Mouse (Mus musculus): ENCODE measurements around the gene Asb13. TPM values are rescaled to one million over a fixed set of nuclear protein-coding genes. Genes with fewer than 3 reads are reported as not detected.

The Asb13 gene
- polyA plus RNA-seq, 1 experiment from 2014 or later, result 12.9 TPM

DNA sequence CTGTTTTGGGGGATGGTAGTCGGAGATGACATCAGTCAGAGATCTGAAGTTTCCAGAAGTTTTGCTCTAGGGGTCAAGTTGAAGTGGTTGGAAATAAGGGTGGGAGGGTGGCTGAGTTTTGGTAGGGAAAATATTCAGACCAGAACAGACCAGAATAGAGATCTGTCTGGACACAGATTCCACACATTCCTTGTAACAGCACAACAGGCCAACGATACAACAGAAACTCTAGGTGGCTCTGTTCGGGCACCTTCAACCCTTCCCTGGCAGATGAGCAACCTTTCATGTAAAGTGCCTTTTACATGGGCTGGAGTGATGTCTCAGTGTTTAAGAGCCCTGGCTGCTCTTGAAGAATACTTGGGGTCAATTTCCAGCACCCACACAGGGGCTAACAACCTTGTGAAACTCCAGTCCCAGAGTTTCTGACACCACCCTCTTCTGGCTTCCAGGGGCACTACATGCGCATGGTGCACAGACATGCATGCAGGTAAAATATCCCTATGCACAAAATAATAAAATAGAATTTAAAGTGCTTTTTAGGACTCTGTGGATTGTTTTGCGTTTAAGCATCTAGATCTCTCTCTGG is 33.5 kb downstream of the Asb13 start:
- H3K27me3 ChIP-seq, result no peaks in the 10 kb centered on the region
- no peak overlapping the region for H3K4me3 ChIP-seq (replicated peaks)
- peaks cover 22% of the 10 kb centered on the region for H3K4me1 ChIP-seq (replicated peaks)
- H3K9ac ChIP-seq (replicated peaks), result no peak overlapping the region
- H3K36me3 ChIP-seq, result no peaks in the 10 kb centered on the region
- no peak overlapping the region for H3K4me2 ChIP-seq
- H3K9me3 ChIP-seq, result no peaks in the 10 kb centered on the region; the same call in 1 of the 2 replicates
- H3K27ac ChIP-seq, result no peak overlapping the region
- no peak for ATAC-seq (ENCODE audit: insufficient number of reproducible peaks, insufficient read depth, low FRiP score, low TSS enrichment, low read depth)
- 86% methylated on average over 5 of the region's 5 CpGs for WGBS

DNA sequence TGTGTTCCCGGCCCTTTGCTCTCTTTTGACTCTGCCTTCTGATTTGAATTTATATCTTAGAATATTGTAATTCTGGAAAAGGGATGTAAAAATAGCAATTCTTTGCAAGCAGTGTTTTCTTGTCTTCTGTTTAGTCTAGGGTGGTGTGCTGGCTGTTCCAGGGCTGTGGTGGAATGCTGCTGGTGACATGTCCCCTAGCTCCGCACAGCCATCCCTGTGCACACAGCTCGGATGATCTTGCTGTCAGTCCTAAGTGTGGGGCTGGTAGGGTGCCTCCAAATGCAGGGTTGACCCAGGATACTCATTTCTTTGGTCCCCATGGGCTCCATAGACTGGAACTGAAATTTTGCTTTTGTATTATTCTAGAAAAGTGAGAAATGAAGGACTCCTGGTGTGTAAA is 34.2 kb downstream of the Asb13 start:
- Histone ChIP-seq H3K36me3 (no peaks in the 10 kb centered on the region), H3K4me2 (no peak overlapping the region), H3K9me3 (no peaks in the 10 kb centered on the region; the same call in 1 of the 2 replicates), H3K27ac (no peak overlapping the region), H3K4me3 (replicated peaks) (no peak overlapping the region), H3K27me3 (no peaks in the 10 kb centered on the region), H3K9ac (replicated peaks) (no peak overlapping the region), H3K4me1 (replicated peaks) (peaks cover 22% of the 10 kb centered on the region)
- no peak for ATAC-seq (ENCODE audit: insufficient number of reproducible peaks, insufficient read depth, low FRiP score, low TSS enrichment, low read depth)
- WGBS, result 95% methylated on average over 3 of the region's 3 CpGs

- Histone ChIP-seq H3K27me3 (no peaks in the 10 kb centered on the region), H3K4me1 (replicated peaks) (peaks cover 22% of the 10 kb centered on the region), H3K4me2 (no peak overlapping the region), H3K36me3 (no peaks in the 10 kb centered on the region), H3K9me3 (no peaks in the 10 kb centered on the region; the same call in 1 of the 2 replicates), H3K27ac (peak overlapping the region; percentile 67), H3K4me3 (replicated peaks) (no peak overlapping the region), H3K9ac (replicated peaks) (no peak overlapping the region)
- 77% methylated on average over 1 of the region's 1 CpGs for WGBS
- no peak for ATAC-seq (ENCODE audit: insufficient number of reproducible peaks, insufficient read depth, low FRiP score, low TSS enrichment, low read depth)
Observed at GRCm38 (mm10) chr13:3669611-3670010, 35.8 kb downstream of the Asb13 start.

DNA sequence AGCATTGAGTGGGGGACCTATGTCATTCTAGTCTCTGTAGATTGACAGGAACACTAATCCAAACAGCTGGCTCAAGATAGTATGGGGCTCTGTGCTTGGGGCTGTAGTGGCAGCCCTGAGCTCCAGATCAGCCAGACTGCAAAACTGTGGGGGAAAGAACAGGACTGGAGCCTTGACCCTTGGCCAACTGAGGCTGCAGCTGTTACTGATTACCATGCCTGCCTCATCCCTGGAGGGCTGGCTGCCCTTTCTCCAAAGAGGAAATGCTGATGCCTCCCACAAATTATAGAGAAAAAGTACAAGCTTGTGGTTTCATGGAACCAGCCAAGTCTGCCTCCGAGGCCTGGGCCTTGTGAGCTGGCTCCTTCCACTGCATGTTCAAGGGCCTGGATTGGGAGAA is 36.2 kb downstream of the Asb13 start:
- no peaks in the 10 kb centered on the region; the same call in 1 of the 2 replicates for H3K9me3 ChIP-seq
- H3K4me1 ChIP-seq (replicated peaks), result peaks cover 22% of the 10 kb centered on the region
- H3K4me3 ChIP-seq (replicated peaks), result no peak overlapping the region
- no peaks in the 10 kb centered on the region for H3K36me3 ChIP-seq
- no peaks in the 10 kb centered on the region for H3K27me3 ChIP-seq
- no peak overlapping the region for H3K27ac ChIP-seq
- H3K9ac ChIP-seq (replicated peaks), result no peak overlapping the region
- peak; percentile 58 for ATAC-seq (ENCODE audit: insufficient number of reproducible peaks, insufficient read depth, low FRiP score, low TSS enrichment, low read depth)
- no peak overlapping the region for H3K4me2 ChIP-seq
- WGBS, result 22% methylated on average over 1 of the region's 1 CpGs

DNA sequence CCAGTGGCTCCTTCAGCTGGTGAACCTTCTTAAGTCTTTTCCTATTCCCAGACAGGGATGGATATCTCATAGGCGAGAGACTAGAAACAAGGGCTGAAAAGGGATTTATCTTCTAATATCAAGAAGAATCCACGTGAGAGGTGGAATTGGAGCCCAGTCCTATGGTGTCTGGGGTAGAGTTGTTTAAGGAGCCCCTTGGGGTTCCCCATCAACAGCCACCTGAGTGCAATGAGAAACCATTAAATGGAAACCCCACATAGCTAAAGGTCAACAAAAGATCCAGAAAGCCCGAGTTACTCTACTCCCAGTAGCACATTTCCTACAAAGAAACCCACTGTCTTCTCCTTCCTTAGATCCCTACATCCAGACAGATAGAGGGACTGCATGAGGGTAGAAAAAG is 39.3 kb downstream of the Asb13 start:
- no peak overlapping the region for H3K9ac ChIP-seq (replicated peaks)
- H3K4me3 ChIP-seq (replicated peaks), result no peak overlapping the region
- no peak for ATAC-seq (ENCODE audit: insufficient number of reproducible peaks, insufficient read depth, low FRiP score, low TSS enrichment, low read depth)
- H3K27ac ChIP-seq, result peak overlapping the region; percentile 36; the same call in 1 of the 2 replicates
- H3K36me3 ChIP-seq, result no peaks in the 10 kb centered on the region
- peaks cover 15% of the 10 kb centered on the region for H3K4me1 ChIP-seq (replicated peaks)
- H3K27me3 ChIP-seq, result no peaks in the 10 kb centered on the region
- WGBS, result 75% methylated on average over 3 of the region's 3 CpGs
- H3K4me2 ChIP-seq, result no peak overlapping the region
- peaks cover 6% of the 10 kb centered on the region; the same call in 1 of the 2 replicates for H3K9me3 ChIP-seq

GRCm38 (mm10) chr13:3673622-3674021 is 39.8 kb downstream of the Asb13 start:
- Histone ChIP-seq H3K4me2 (no peak overlapping the region), H3K4me3 (replicated peaks) (no peak overlapping the region), H3K9me3 (peaks cover 6% of the 10 kb centered on the region; the same call in 1 of the 2 replicates), H3K36me3 (no peaks in the 10 kb centered on the region), H3K4me1 (replicated peaks) (peaks cover 15% of the 10 kb centered on the region), H3K9ac (replicated peaks) (no peak overlapping the region), H3K27ac (peak overlapping the region; percentile 36; the same call in 1 of the 2 replicates), H3K27me3 (no peaks in the 10 kb centered on the region)
- ATAC-seq (ENCODE audit: insufficient number of reproducible peaks, insufficient read depth, low FRiP score, low TSS enrichment, low read depth), result no peak; the same call in 1 of the 2 replicates
- WGBS, result 67% methylated on average over 4 of the region's 4 CpGs

DNA sequence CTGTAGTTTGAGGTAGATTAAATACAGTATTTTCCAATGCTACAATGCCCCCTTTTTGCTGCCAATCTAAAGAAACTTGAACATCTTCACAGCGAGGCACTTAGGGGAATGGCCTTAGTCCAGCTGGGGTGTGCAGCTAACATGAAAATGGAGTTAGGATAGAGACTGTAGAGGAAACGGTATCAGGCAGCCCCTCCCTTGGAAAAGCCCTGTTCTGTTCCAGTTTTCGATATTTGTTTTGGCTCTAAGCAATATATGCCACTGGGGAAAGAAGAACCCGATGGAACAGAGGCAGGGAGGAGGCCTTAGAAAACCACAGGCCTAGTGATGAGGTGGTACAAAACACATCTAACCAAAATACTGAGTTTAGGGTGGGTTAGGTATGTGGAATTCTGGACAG is 42.0 kb downstream of the Asb13 start:
- Histone ChIP-seq H3K9ac (replicated peaks) (no peak overlapping the region), H3K36me3 (no peaks in the 10 kb centered on the region), H3K9me3 (peaks cover 6% of the 10 kb centered on the region; the same call in 1 of the 2 replicates), H3K4me1 (replicated peaks) (no peaks in the 10 kb centered on the region), H3K27me3 (no peaks in the 10 kb centered on the region), H3K4me2 (no peak overlapping the region), H3K27ac (no peak overlapping the region), H3K4me3 (replicated peaks) (no peak overlapping the region)
- ATAC-seq (ENCODE audit: insufficient number of reproducible peaks, insufficient read depth, low FRiP score, low TSS enrichment, low read depth), result no peak
- WGBS, result 78% methylated on average over 4 of the region's 4 CpGs

DNA sequence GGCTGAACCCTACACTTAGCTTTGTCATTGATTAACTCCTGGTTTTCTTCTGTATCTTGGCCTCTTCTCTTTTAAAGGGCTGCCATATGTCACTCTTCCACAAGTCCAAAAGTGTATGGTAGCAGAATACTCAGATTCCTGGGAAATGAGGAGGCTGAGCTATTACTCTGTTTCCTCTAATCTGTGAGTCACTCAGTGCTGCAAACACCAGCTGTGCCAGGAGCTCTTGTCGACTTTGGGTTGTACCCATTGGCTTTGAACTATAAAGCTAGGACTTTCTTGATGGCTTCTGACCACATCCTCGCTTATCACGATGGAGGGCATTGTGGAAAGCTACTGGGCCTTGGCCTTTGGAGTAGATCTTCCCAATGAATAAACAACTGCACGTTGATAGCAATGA is 45.3 kb downstream of the Asb13 start:
- 87% methylated on average over 4 of the region's 4 CpGs for WGBS
- ATAC-seq (ENCODE audit: insufficient number of reproducible peaks, insufficient read depth, low FRiP score, low TSS enrichment, low read depth), result no peak

GRCm38 (mm10) chr13:3686306-3686705 is 52.5 kb downstream of the Asb13 start:
- H3K27me3 ChIP-seq, result no peaks in the 10 kb centered on the region
- no peak overlapping the region for H3K4me2 ChIP-seq
- H3K4me1 ChIP-seq (replicated peaks), result peaks cover 4% of the 10 kb centered on the region
- no peak overlapping the region for H3K4me3 ChIP-seq (replicated peaks)
- no peak overlapping the region for H3K9ac ChIP-seq (replicated peaks)
- no peaks in the 10 kb centered on the region for H3K36me3 ChIP-seq
- H3K27ac ChIP-seq, result no peak overlapping the region
- WGBS, result 81% methylated on average over 1 of the region's 1 CpGs
- ATAC-seq (ENCODE audit: insufficient number of reproducible peaks, insufficient read depth, low FRiP score, low TSS enrichment, low read depth), result no peak
- H3K9me3 ChIP-seq, result peaks cover 10% of the 10 kb centered on the region; the same call in 1 of the 2 replicates

More for the DNA sequence above, 45.3 kb downstream of the Asb13 start:
- Histone ChIP-seq H3K9ac (replicated peaks) (no peak overlapping the region), H3K36me3 (no peaks in the 10 kb centered on the region), H3K4me3 (replicated peaks) (no peak overlapping the region), H3K27me3 (no peaks in the 10 kb centered on the region), H3K27ac (no peak overlapping the region), H3K4me2 (no peak overlapping the region), H3K4me1 (replicated peaks) (peaks cover 4% of the 10 kb centered on the region), H3K9me3 (peaks cover 16% of the 10 kb centered on the region; the same call in 1 of the 2 replicates)

DNA sequence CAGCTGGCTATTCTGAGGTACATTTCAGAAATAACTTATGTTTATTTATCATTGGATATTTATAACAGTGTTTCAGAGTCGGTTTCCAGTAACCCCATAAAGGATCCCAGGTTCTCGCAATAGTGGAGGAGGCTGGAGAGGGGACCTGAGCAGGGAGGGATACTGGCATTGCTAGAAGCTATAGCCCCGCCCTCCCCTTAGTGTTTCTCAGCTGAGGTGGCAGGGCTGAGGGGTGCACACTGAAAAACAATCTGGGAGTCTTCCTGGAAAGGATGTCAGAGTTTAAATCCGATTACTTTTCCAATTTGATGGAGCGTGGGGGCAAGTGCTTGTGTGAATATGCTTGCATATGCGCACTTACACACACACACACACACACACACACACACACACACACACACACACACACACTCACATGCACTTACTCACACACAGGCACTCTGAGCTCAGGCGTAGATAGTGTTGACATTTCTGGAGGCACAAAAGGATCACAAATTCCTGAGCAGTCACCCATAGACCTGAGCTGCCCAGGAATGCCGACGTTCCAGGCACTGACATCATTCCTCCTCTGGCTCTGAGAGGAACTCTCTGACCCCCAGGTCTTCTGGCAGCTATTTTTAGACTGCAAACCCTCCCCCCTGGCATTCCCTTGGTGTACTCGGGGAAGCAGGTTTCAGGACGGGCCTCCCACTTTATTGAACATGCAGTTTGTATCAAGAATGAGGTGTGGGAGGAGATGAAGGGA is 60.9 kb downstream of the Asb13 start:
- ATAC-seq (ENCODE audit: insufficient number of reproducible peaks, insufficient read depth, low FRiP score, low TSS enrichment, low read depth), result peak; percentile 91
- Histone ChIP-seq H3K4me3 (replicated peaks) (no peak overlapping the region), H3K4me2 (peak overlapping the region; percentile 15), H3K36me3 (no peaks in the 10 kb centered on the region), H3K4me1 (replicated peaks) (peaks cover 24% of the 10 kb centered on the region), H3K9me3 (no peaks in the 10 kb centered on the region), H3K9ac (replicated peaks) (no peak overlapping the region), H3K27me3 (no peaks in the 10 kb centered on the region), H3K27ac (peak overlapping the region; percentile 71)
- 22% methylated on average over 11 of the region's 11 CpGs for WGBS

DNA sequence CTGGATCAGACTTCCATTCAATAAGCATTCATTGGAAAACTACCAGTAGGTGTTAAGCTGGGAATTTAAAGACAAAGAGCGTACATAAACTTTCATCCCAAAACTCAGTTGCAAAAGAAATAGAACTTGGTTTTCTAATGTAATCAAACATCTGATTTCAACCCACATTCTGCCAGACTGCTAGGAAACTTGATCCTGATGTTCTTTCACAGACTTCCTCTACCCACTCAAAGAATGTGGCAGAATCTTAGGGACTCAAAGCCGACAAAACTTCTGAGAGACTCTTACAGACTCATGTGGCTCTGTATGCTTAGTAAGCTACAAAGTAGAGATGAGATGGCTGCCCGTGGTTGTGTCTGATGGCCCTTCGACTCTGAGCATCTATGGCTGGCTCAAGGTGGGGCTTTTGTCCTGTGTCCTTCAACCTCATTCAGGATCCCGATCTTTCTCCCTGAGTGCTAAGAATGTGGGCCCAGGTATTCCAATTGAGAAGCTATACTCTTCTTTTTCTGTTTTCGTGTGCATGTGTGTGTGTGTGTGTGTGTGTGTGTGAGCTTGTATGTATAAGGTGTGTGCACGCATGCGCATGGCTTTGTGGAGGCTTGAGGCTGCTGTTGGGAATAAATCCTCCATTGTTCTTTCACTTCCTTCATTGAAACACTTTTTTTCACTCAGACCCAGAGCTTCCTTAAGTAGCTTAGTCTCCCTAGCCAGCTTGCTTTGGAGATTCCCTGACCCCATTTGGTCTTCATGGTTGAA is 63.3 kb downstream of the Asb13 start:
- H3K27me3 ChIP-seq, result no peaks in the 10 kb centered on the region
- 79% methylated on average over 8 of the region's 8 CpGs for WGBS
- no peak overlapping the region for H3K4me2 ChIP-seq
- H3K36me3 ChIP-seq, result no peaks in the 10 kb centered on the region
- H3K4me3 ChIP-seq (replicated peaks), result no peak overlapping the region
- H3K9ac ChIP-seq (replicated peaks), result no peak overlapping the region
- H3K27ac ChIP-seq, result no peak overlapping the region
- no peak for ATAC-seq (ENCODE audit: insufficient number of reproducible peaks, insufficient read depth, low FRiP score, low TSS enrichment, low read depth)
- H3K4me1 ChIP-seq (replicated peaks), result peaks cover 24% of the 10 kb centered on the region
- no peaks in the 10 kb centered on the region for H3K9me3 ChIP-seq

Data from limb, embryonic 12.5 days (tissue).